Mouse (Mus musculus) myocyte (in vitro differentiated cells): Measurements from ENCODE around the gene Prkaa1. TPM values are rescaled to one million over a fixed set of nuclear protein-coding genes. Genes with fewer than 3 reads are reported as not detected.

Experiments used
- H3K27me3 ChIP-seq: one replicate; pipeline ENCODE4 v1.6.1; 2011; ENCODE audit not compliant: control insufficient read depth, insufficient read depth, insufficient read length
- H3K36me3 ChIP-seq: one replicate; pipeline ENCODE4 v1.6.1; 2011; ENCODE audit not compliant: control insufficient read depth, insufficient read depth
- H3K4me2 ChIP-seq: one replicate; pipeline ENCODE4 v1.6.1; 2011; ENCODE audit warnings: low read depth, control low read depth
- H3K4me3 ChIP-seq: one replicate; pipeline ENCODE4 v1.5.1; 2011; ENCODE audit warnings: mild to moderate bottlenecking, control low read depth, moderate library complexity
- H3K79me2 ChIP-seq: one replicate; pipeline ENCODE4 v1.6.1; 2011; ENCODE audit not compliant: control insufficient read depth, insufficient read depth
- H3ac ChIP-seq: one replicate; pipeline ENCODE4 v1.6.1; 2011; ENCODE audit not compliant: control insufficient read depth, insufficient read length
- CEBPB ChIP-seq: IDR thresholded peaks from 2 replicates; pipeline ENCODE4 v1.6.1; 2011; ENCODE audit warnings: mild to moderate bottlenecking, moderate library complexity; ENCODE audit not compliant: poor library complexity, insufficient read depth, severe bottlenecking
- E2F4 ChIP-seq: IDR thresholded peaks from one replicate; pipeline ENCODE4 v1.6.1; 2011; ENCODE audit warnings: mild to moderate bottlenecking, control low read depth, moderate library complexity; ENCODE audit not compliant: insufficient read depth
- MAX ChIP-seq: IDR thresholded peaks from one replicate; pipeline ENCODE4 v1.6.1; 2011; ENCODE audit warnings: low read depth, mild to moderate bottlenecking, control low read depth
- MYOD1 ChIP-seq, 3 experiments: IDR thresholded peaks; one replicate each; pipeline ENCODE4 v1.6.1; 2011; ENCODE audit warnings: control low read depth in 2 of 3, low read depth in 2 of 3, mild to moderate bottlenecking in 2 of 3, moderate library complexity in 1 of 3; ENCODE audit not compliant: insufficient read length in 2 of 3, control insufficient read depth in 1 of 3
- MYOG ChIP-seq, 3 experiments: IDR thresholded peaks; one replicate each; pipeline ENCODE4 v1.6.1; 2011; ENCODE audit warnings: control low read depth in 2 of 3, low read depth in 2 of 3, mild to moderate bottlenecking in 2 of 3; ENCODE audit not compliant: insufficient read length in 2 of 3, control insufficient read depth in 1 of 3, insufficient read depth in 1 of 3
- POLR2A ChIP-seq: IDR thresholded peaks from one replicate; pipeline ENCODE4 v1.6.1; 2011; ENCODE audit warnings: low read depth, mild to moderate bottlenecking, control low read depth, moderate library complexity; ENCODE audit not compliant: insufficient read length
- POLR2AphosphoS2 ChIP-seq: IDR thresholded peaks from one replicate; pipeline ENCODE4 v1.6.1; 2011; ENCODE audit warnings: low read depth, control low read depth; ENCODE audit not compliant: insufficient read length
- REST ChIP-seq: IDR thresholded peaks from one replicate; pipeline ENCODE4 v1.6.1; 2011; ENCODE audit warnings: mild to moderate bottlenecking, control low read depth, moderate library complexity; ENCODE audit not compliant: insufficient read depth, insufficient read length
- SRF ChIP-seq: IDR thresholded peaks from one replicate; pipeline ENCODE4 v1.6.1; 2011; ENCODE audit warnings: low read depth; ENCODE audit not compliant: control insufficient read depth, insufficient read length
- TCF12 ChIP-seq: IDR thresholded peaks from one replicate; pipeline ENCODE4 v1.6.1; 2011; ENCODE audit warnings: mild to moderate bottlenecking, control low read depth; ENCODE audit not compliant: poor library complexity, insufficient read depth, severe bottlenecking
- TCF3 ChIP-seq: IDR thresholded peaks from one replicate; pipeline ENCODE4 v1.6.1; 2011; ENCODE audit warnings: low read depth, control low read depth; ENCODE audit not compliant: insufficient read length
- USF1 ChIP-seq: IDR thresholded peaks from one replicate; pipeline ENCODE4 v1.6.1; 2011; ENCODE audit warnings: low read depth, mild to moderate bottlenecking, control low read depth, moderate library complexity
- polyA plus RNA-seq: library from polyadenylated mRNA; unstranded; fragments of >200 nt; fragmentation: generic; extraction: Trizol; gene quantifications from one replicate; pipeline ENCODE4 v1.2.1, GENCODE M21; 2012; ENCODE audit warnings: missing spikeins

The Prkaa1 gene
- polyA plus RNA-seq, 1 experiment, result 14.9 TPM

GRCm38 (mm10) chr15:5156355-5156754 lies 12.7 kb downstream of the Prkaa1 start:
- Histone ChIP-seq H3K36me3 (peaks cover 8% of the 10 kb centered on the region), H3ac (no peak overlapping the region), H3K4me3 (no peak overlapping the region), H3K4me2 (no peak overlapping the region), H3K79me2 (peaks cover 94% of the 10 kb centered on the region), H3K27me3 (no peaks in the 10 kb centered on the region)
- TF ChIP-seq POLR2A (no peak), POLR2AphosphoS2 (no peak), E2F4 (no peak), MYOG (IDR thresholded peaks at IDR 0.05; ENCODE audit: control insufficient read depth in 1 of 3, insufficient read depth in 1 of 3, insufficient read length in 2 of 3, low read depth in 2 of 3) (no peak), MYOD1 (IDR thresholded peaks at IDR 0.05; ENCODE audit: control insufficient read depth in 1 of 3, insufficient read length in 2 of 3, low read depth in 2 of 3) (no peak), CEBPB (no peak), TCF3 (no peak), REST (no peak), TCF12 (no peak)

GRCm38 (mm10) chr15:5157386-5157785 lies 13.7 kb downstream of the Prkaa1 start:
- no peaks in the 10 kb centered on the region for H3K27me3 ChIP-seq
- TF ChIP-seq MYOD1 (IDR thresholded peaks at IDR 0.05; ENCODE audit: control insufficient read depth in 1 of 3, insufficient read length in 2 of 3, low read depth in 2 of 3), result no peak
- TF ChIP-seq CEBPB, result no peak
- no peak for TF ChIP-seq POLR2AphosphoS2
- TF ChIP-seq POLR2A, result no peak
- no peak for TF ChIP-seq USF1
- TF ChIP-seq TCF3, result no peak
- TF ChIP-seq MAX, result no peak
- TF ChIP-seq E2F4, result no peak
- no peak for TF ChIP-seq SRF
- no peak for TF ChIP-seq TCF12
- no peak for TF ChIP-seq MYOG (IDR thresholded peaks at IDR 0.05; ENCODE audit: control insufficient read depth in 1 of 3, insufficient read depth in 1 of 3, insufficient read length in 2 of 3, low read depth in 2 of 3)
- no peak for TF ChIP-seq REST
- H3ac ChIP-seq, result no peak overlapping the region
- peaks cover 84% of the 10 kb centered on the region for H3K79me2 ChIP-seq
- H3K4me2 ChIP-seq, result no peak overlapping the region
- H3K36me3 ChIP-seq, result peaks cover 8% of the 10 kb centered on the region
- no peak overlapping the region for H3K4me3 ChIP-seq

- H3K4me3 ChIP-seq, result no peak overlapping the region
These were observed 15.2 kb downstream of the Prkaa1 start for GRCm38 (mm10) chr15:5158827-5159226.

GRCm38 (mm10) chr15:5165121-5165773 lies 21.6 kb downstream of the Prkaa1 start:
- no peak overlapping the region for H3K4me2 ChIP-seq
- no peak overlapping the region for H3ac ChIP-seq
- peaks cover 62% of the 10 kb centered on the region for H3K36me3 ChIP-seq
- H3K4me3 ChIP-seq, result no peak overlapping the region
- no peak for TF ChIP-seq TCF12
- no peak for TF ChIP-seq SRF
- no peak for TF ChIP-seq TCF3
- TF ChIP-seq MYOG (IDR thresholded peaks at IDR 0.05; ENCODE audit: control insufficient read depth in 1 of 3, insufficient read depth in 1 of 3, insufficient read length in 2 of 3, low read depth in 2 of 3), result no peak
- TF ChIP-seq REST, result no peak
- TF ChIP-seq E2F4, result no peak
- TF ChIP-seq USF1, result no peak
- TF ChIP-seq MYOD1 (IDR thresholded peaks at IDR 0.05; ENCODE audit: control insufficient read depth in 1 of 3, insufficient read length in 2 of 3, low read depth in 2 of 3), result no peak
- no peak for TF ChIP-seq POLR2A
- TF ChIP-seq POLR2AphosphoS2, result no peak
- TF ChIP-seq MAX, result no peak
- TF ChIP-seq CEBPB, result no peak
- H3K27me3 ChIP-seq, result no peaks in the 10 kb centered on the region
- peaks cover 5% of the 10 kb centered on the region for H3K79me2 ChIP-seq

More at GRCm38 (mm10) chr15:5158827-5159226, 15.2 kb downstream of the Prkaa1 start:
- peaks cover 13% of the 10 kb centered on the region for H3K36me3 ChIP-seq
- peaks cover 69% of the 10 kb centered on the region for H3K79me2 ChIP-seq
- TF ChIP-seq REST (no peak), MYOG (IDR thresholded peaks at IDR 0.05; ENCODE audit: control insufficient read depth in 1 of 3, insufficient read depth in 1 of 3, insufficient read length in 2 of 3, low read depth in 2 of 3) (peak in 1 of 3 experiments; percentile 8), MAX (no peak), TCF12 (no peak), TCF3 (no peak), POLR2A (no peak)
- H3ac ChIP-seq, result no peak overlapping the region
- no peaks in the 10 kb centered on the region for H3K27me3 ChIP-seq
- no peak overlapping the region for H3K4me2 ChIP-seq
